Mouse (Mus musculus) lung, postnatal 0 days (tissue): Measurements from ENCODE around the gene Sf3b3. TPM values are rescaled to one million over a fixed set of nuclear protein-coding genes. Genes with fewer than 3 reads are reported as not detected.

ENCODE experiments used
- ATAC-seq: fragments of 200-750 bp; cut with Nextera tagmentation; 2 replicates; pipeline ENCODE4 v1.8.0; 2017; ENCODE audit warnings: moderate library complexity
- DNase-seq: peaks from one replicate; pipeline ENCODE4 v3.0.0-alpha.2; 2016; ENCODE audit warnings: low spot score
- H3K27ac ChIP-seq: fragments of 300-500 bp; sonication (generic); 2 replicates; pipeline ENCODE4 v1.5.1; 2014; ENCODE audit warnings: antibody characterized with exemption, mild to moderate bottlenecking, low read length, mixed read lengths
- H3K27me3 ChIP-seq: fragments of 300-500 bp; sonication (generic); replicated peaks from 2 replicates; pipeline ENCODE4 v1.6.1; 2014; ENCODE audit warnings: low read length, mixed read lengths; ENCODE audit not compliant: insufficient read depth
- H3K36me3 ChIP-seq: fragments of 300-500 bp; sonication (generic); 2 replicates; pipeline ENCODE4 v1.6.1; 2014; ENCODE audit warnings: low read length, mixed read lengths; ENCODE audit not compliant: insufficient read depth
- H3K4me1 ChIP-seq: fragments of 300-500 bp; sonication (generic); 2 replicates; pipeline ENCODE4 v1.6.1; 2014; ENCODE audit warnings: antibody characterized with exemption, low read depth, low read length, mixed read lengths; ENCODE audit not compliant: insufficient read depth
- H3K4me2 ChIP-seq: fragments of 300-500 bp; sonication (generic); replicated peaks from 2 replicates; pipeline ENCODE4 v1.6.1; 2014; ENCODE audit warnings: low read depth, mild to moderate bottlenecking, low read length, moderate library complexity, mixed read lengths
- H3K4me3 ChIP-seq: fragments of 300-500 bp; sonication (generic); 2 replicates; pipeline ENCODE4 v1.5.1; 2014; ENCODE audit warnings: low read depth, low read length
- H3K9ac ChIP-seq: fragments of 300-500 bp; sonication (generic); replicated peaks from 2 replicates; pipeline ENCODE4 v1.6.1; 2014; ENCODE audit warnings: low read depth, mild to moderate bottlenecking
- H3K9me3 ChIP-seq: fragments of 300-500 bp; sonication (generic); 2 replicates; pipeline ENCODE4 v1.6.1; 2016; ENCODE audit warnings: low read length, mixed read lengths
- CTCF ChIP-seq: IDR thresholded peaks from 2 replicates; pipeline ENCODE4 v1.5.1; 2016; ENCODE audit warnings: antibody characterized with exemption, mild to moderate bottlenecking
- EP300 ChIP-seq: IDR thresholded peaks from 2 replicates; pipeline ENCODE4 v1.6.1; 2016; ENCODE audit warnings: antibody characterized with exemption, mild to moderate bottlenecking, control low read depth
- WGBS: fragments of 180-500 bp; shearing (Covaris S2); extraction: QIAGEN DNeasy Blood & Tissue Kit; methylation state at CpG from one replicate; pipeline ENCODE4 v1.1.7; 2014; 5-methylcytosine and 5-hydroxymethylcytosine counted together
- polyA plus RNA-seq: library from polyadenylated mRNA; unstranded; fragments of >200 nt; fragmentation: Nextera tagmentation; extraction: Ambion mirVana; gene quantifications from 2 replicates; pipeline ENCODE4 v1.2.1, GENCODE M21; 2015

The Sf3b3 gene
- polyA plus RNA-seq, 1 experiment from 2014 or later = 41.1 TPM

GRCm38 (mm10) chr8:110775721-110776120 lies 70.9 kb downstream of the Sf3b3 start:
- TF ChIP-seq EP300 (no peak), CTCF (no peak)
- Histone ChIP-seq H3K4me2 (no peak overlapping the region), H3K36me3 (no peaks in the 10 kb centered on the region), H3K4me3 (no peak overlapping the region), H3K4me1 (no peaks in the 10 kb centered on the region), H3K27me3 (no peaks in the 10 kb centered on the region), H3K9me3 (no peaks in the 10 kb centered on the region), H3K9ac (no peak overlapping the region), H3K27ac (no peak overlapping the region)
- ATAC-seq (peak; percentile 29; the same call in 1 of the 2 replicates), DNase-seq (no peak)
- 61% methylated on average over 3 of the region's 3 CpGs for WGBS

- no peak overlapping the region for H3K4me2 ChIP-seq
- no peaks in the 10 kb centered on the region for H3K9me3 ChIP-seq
- H3K27ac ChIP-seq = no peak overlapping the region
- H3K36me3 ChIP-seq = no peaks in the 10 kb centered on the region
- WGBS = 72% methylated on average over 8 of the region's 8 CpGs
- no peak overlapping the region for H3K9ac ChIP-seq
- no peaks in the 10 kb centered on the region for H3K4me1 ChIP-seq
- no peak for ATAC-seq
- DNase-seq = no peak
- no peaks in the 10 kb centered on the region for H3K27me3 ChIP-seq
- peak; percentile 62 for TF ChIP-seq CTCF
- TF ChIP-seq EP300 = no peak
- no peak overlapping the region for H3K4me3 ChIP-seq
Observed at GRCm38 (mm10) chr8:110775316-110775715, 71.3 kb downstream of the Sf3b3 start.

GRCm38 (mm10) chr8:110774725-110775124 lies 71.9 kb downstream of the Sf3b3 start:
- Histone ChIP-seq H3K9me3 (no peaks in the 10 kb centered on the region), H3K27me3 (no peaks in the 10 kb centered on the region), H3K4me1 (no peaks in the 10 kb centered on the region), H3K27ac (no peak overlapping the region), H3K4me2 (no peak overlapping the region), H3K36me3 (no peaks in the 10 kb centered on the region), H3K4me3 (no peak overlapping the region), H3K9ac (no peak overlapping the region)
- ATAC-seq = peak; percentile 65
- 62% methylated on average over 6 of the region's 6 CpGs for WGBS
- DNase-seq = peak; percentile 42
- peak; percentile 61 for TF ChIP-seq EP300
- no peak for TF ChIP-seq CTCF

GRCm38 (mm10) chr8:110774047-110774446 lies 72.5 kb downstream of the Sf3b3 start:
- 50% methylated on average over 3 of the region's 3 CpGs for WGBS
- Histone ChIP-seq H3K4me1 (no peaks in the 10 kb centered on the region), H3K27ac (0 out of 2 replicates have a peak overlapping the region, but pooled peaks have one; percentile 21), H3K4me2 (no peak overlapping the region), H3K27me3 (no peaks in the 10 kb centered on the region), H3K9me3 (no peaks in the 10 kb centered on the region), H3K4me3 (no peak overlapping the region), H3K9ac (no peak overlapping the region), H3K36me3 (no peaks in the 10 kb centered on the region)
- peak; percentile 28; the same call in 1 of the 2 replicates for ATAC-seq
- DNase-seq = no peak
- no peak for TF ChIP-seq EP300
- no peak for TF ChIP-seq CTCF

GRCm38 (mm10) chr8:110772452-110772851 lies 74.1 kb downstream of the Sf3b3 start:
- Histone ChIP-seq H3K27ac (no peak overlapping the region), H3K4me3 (no peak overlapping the region), H3K4me2 (no peak overlapping the region), H3K36me3 (no peaks in the 10 kb centered on the region), H3K4me1 (no peaks in the 10 kb centered on the region), H3K9ac (no peak overlapping the region), H3K9me3 (no peaks in the 10 kb centered on the region), H3K27me3 (no peaks in the 10 kb centered on the region)
- no peak for TF ChIP-seq EP300
- TF ChIP-seq CTCF = no peak
- DNase-seq (no peak), ATAC-seq (peak; percentile 27; the same call in 1 of the 2 replicates)
- 35% methylated on average over 7 of the region's 7 CpGs for WGBS

- Histone ChIP-seq H3K9ac (no peak overlapping the region), H3K4me3 (no peak overlapping the region), H3K27ac (no peak overlapping the region), H3K4me2 (no peak overlapping the region), H3K4me1 (no peaks in the 10 kb centered on the region), H3K27me3 (no peaks in the 10 kb centered on the region), H3K9me3 (no peaks in the 10 kb centered on the region), H3K36me3 (no peaks in the 10 kb centered on the region)
- no peak for DNase-seq
- no peak for ATAC-seq
- TF ChIP-seq EP300 (no peak), CTCF (no peak)
- WGBS = 87% methylated on average over 6 of the region's 6 CpGs
Observed at GRCm38 (mm10) chr8:110767261-110767660, 79.3 kb downstream of the Sf3b3 start.

GRCm38 (mm10) chr8:110764671-110765070 lies 81.9 kb downstream of the Sf3b3 start:
- no peak for ATAC-seq
- WGBS = 89% methylated on average over 3 of the region's 3 CpGs
- Histone ChIP-seq H3K36me3 (no peaks in the 10 kb centered on the region), H3K4me3 (no peak overlapping the region), H3K27ac (no peak overlapping the region), H3K9ac (no peak overlapping the region), H3K27me3 (no peaks in the 10 kb centered on the region), H3K4me1 (peaks cover 3% of the 10 kb centered on the region; the same call in 1 of the 2 replicates), H3K4me2 (no peak overlapping the region), H3K9me3 (no peaks in the 10 kb centered on the region)
- TF ChIP-seq EP300 = no peak
- TF ChIP-seq CTCF = no peak
- DNase-seq = no peak
